Mouse (Mus musculus) kidney, adult 2 months (tissue): Measurements from ENCODE around the gene Akap6.

Source experiments
- CTCF ChIP-seq: fragments of 200-500 bp; conservative IDR thresholded peaks from 2 replicates; pipeline ENCODE4 v1.5.1; 2011; ENCODE audit warnings: low read depth, mild to moderate bottlenecking, control low read depth, low read length, moderate library complexity, mixed read lengths; ENCODE audit not compliant: insufficient read depth, insufficient read length
- POLR2A ChIP-seq: fragments of 200-500 bp; IDR thresholded peaks from one replicate; pipeline ENCODE4 v1.6.1; 2011; ENCODE audit warnings: low read depth, low read length, control low read depth

DNA sequence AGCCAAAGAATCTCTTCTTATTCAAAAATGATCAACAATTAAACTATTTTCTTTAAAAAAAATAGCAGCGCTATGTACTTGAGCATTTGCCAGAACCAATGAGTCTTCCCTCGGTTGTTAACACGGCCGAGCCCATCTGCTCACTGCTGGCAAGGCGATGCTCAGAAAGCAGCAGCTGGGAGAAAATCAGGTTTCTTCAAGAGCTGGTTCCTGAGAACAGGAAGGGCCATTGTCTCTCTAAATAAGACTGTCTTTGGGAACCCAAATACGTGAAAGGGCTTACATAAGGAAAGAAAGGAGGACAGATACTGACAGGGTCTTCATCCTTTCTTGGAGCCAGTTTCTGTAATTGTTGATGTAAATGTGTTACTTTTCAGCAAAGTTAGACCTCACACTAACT is 75.2 kb downstream of the Akap6 start:
- no peak for TF ChIP-seq POLR2A
- no peak for TF ChIP-seq CTCF
